Comparison of ENCODE assay signal across 9 mouse cellular contexts in the genomic region with DNA sequence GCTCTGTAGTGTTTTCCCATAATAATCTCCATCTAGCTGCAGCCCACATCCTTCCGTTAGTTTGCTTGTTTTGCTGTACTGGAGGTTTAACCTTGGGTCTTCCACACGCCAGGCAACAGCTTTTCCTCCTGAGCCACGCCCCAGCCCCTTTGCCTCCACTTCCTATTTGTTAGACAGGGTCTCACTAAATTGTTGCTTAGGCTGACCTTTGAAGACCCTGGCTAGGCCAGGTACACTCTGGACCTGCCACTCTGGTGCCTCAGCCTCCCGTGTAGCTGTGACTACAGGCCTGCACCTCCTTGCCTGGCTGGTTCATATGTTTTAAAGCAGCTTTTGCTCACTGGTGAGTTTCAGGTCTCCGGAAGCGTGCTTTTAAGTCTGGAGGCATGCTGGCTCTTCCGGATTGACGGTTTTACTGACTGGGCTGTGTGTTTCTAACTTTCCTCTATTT. TPM values are rescaled to one million over a fixed set of nuclear protein-coding genes. Genes with fewer than 3 reads are reported as not detected.
A peak's percentile ranks its signal among the peaks of the same experiment; 100 is the strongest.
DNase-seq lines count a peak whose midpoint lies in the region; ATAC-seq lines count a peak whose summit lies in the region.
"Had no signal": no experiment of that assay in that cellular context is flagged by ENCODE, and none has a peak within 500 bp of the region (broad histone marks: within the 10 kb centered on the region; RNA-seq: fewer than 3 reads in every experiment).

No protein-coding gene starts in this region.

- ATAC-seq in heart, embryonic 15.5 days (replicated peaks; ENCODE audit: insufficient number of reproducible peaks, insufficient read depth, low FRiP score, low read depth) = no peak

- peak overlapping the region; percentile 41 for H3K27ac ChIP-seq in heart, embryonic 15.5 days
- peak overlapping the region; percentile 71 for H3K27ac ChIP-seq in macrophage
- H3K27ac ChIP-seq: forebrain, embryonic 12.5 days had no signal

- WGBS in heart, embryonic 15.5 days = 72% methylated on average over 8 of the region's 8 CpGs
- WGBS in macrophage (ENCODE audit: missing documents) = 26% methylated on average over 8 of the region's 8 CpGs

- no peaks in the 10 kb centered on the region for H3K36me3 ChIP-seq in heart, embryonic 15.5 days
- H3K36me3 ChIP-seq in macrophage (ENCODE audit: inconsistent target) = no peaks in the 10 kb centered on the region
- H3K36me3 ChIP-seq: forebrain, embryonic 12.5 days had no signal

- no peak overlapping the region for H3K9ac ChIP-seq in heart, embryonic 15.5 days
- H3K9ac ChIP-seq: forebrain, embryonic 12.5 days had no signal

- no peaks in the 10 kb centered on the region for H3K9me3 ChIP-seq in heart, embryonic 15.5 days (replicated peaks)

- H3K27me3 ChIP-seq in heart, embryonic 15.5 days = no peaks in the 10 kb centered on the region
- H3K27me3 ChIP-seq: forebrain, embryonic 12.5 days had no signal

- no peak overlapping the region for H3K4me3 ChIP-seq in heart, embryonic 15.5 days
- H3K4me3 ChIP-seq in macrophage (ENCODE audit: inconsistent target) = no peak overlapping the region
- H3K4me3 ChIP-seq: forebrain, embryonic 12.5 days had no signal

- intact Hi-C loops in heart, postnatal 25 days (cut with DNase I) = no loop called here
- intact Hi-C loops in left cerebral cortex, postnatal 25 days (cut with DNase I) = no loop called here

- no peaks in the 10 kb centered on the region for H3K79me2 ChIP-seq in macrophage (ENCODE audit: inconsistent target)

- H3K4me1 ChIP-seq in heart, embryonic 15.5 days (replicated peaks) = peaks cover 3% of the 10 kb centered on the region; the same call in 1 of the 2 replicates
- H3K4me1 ChIP-seq: forebrain, embryonic 12.5 days had no signal

- H3K4me2 ChIP-seq in heart, embryonic 15.5 days = no peak overlapping the region
- H3K4me2 ChIP-seq: forebrain, embryonic 12.5 days had no signal

- DNase-seq in heart, postnatal 25 days (ENCODE audit: low spot score) = no peak
- peak; percentile 24 for DNase-seq in ovary, postnatal 36 days (ENCODE audit: low spot score)
- DNase-seq in ovary, postnatal 14 days (ENCODE audit: low spot score) = no peak
- DNase-seq in thymus, postnatal 14 days = peak; percentile 81
- no peak for DNase-seq in urinary bladder, postnatal 36 days (ENCODE audit: low spot score in 2 of 2)
- no peak for DNase-seq in left cerebral cortex, postnatal 25 days (ENCODE audit: low spot score in 2 of 2)

RNA-seq across cellular contexts. Expression of a gene that starts 22.9 kb away (rescaled TPM):
- 33.6 and 40.7 TPM in 2 replicates for polyA plus RNA-seq in heart, embryonic 15.5 days (2015; fragmentation: Nextera tagmentation; extraction: Ambion mirVana)
- 10 to 100 TPM; 10.6 to 10.9 TPM for total RNA-seq in heart, postnatal 25 days (2021)
- total RNA-seq in macrophage (2018; cell fraction: chromatin; rRNA removed) = 10 to 100 TPM in 1 of 26 experiments, 1 to 10 TPM in 25; 1.3 to 10.9 (median 3.9) TPM
- total RNA-seq in macrophage (2018; cell fraction: cytosol; rRNA removed) = 100 to 1,000 TPM; 104 to 194 (median 135) TPM
- total RNA-seq in macrophage (2018; cell fraction: nucleus; rRNA removed) = 100 to 1,000 TPM in 2 of 26 experiments, 10 to 100 TPM in 24; 18.2 to 115 (median 67.3) TPM
- 127 to 236 TPM (median 209 TPM) in 3 replicates for polyA plus RNA-seq in macrophage (2018)
- total RNA-seq in left cerebral cortex, postnatal 25 days (2021) = 10 to 100 TPM; 38.4 to 41.4 TPM

RNA-seq across cellular contexts. Expression of a gene that starts 30.7 kb away (rescaled TPM):
- not detected in 2 replicates for polyA plus RNA-seq in heart, embryonic 15.5 days (2015; fragmentation: Nextera tagmentation; extraction: Ambion mirVana)
- not detected for total RNA-seq in heart, postnatal 25 days (2021)
- total RNA-seq in macrophage (2018; cell fraction: chromatin; rRNA removed) = under 1 TPM in 10 of 26 experiments, not detected in 16; 0.32 to 0.78 (median 0.54) TPM
- under 1 TPM in 22 of 26 experiments, not detected in 4; 0.09 to 0.37 (median 0.22) TPM for total RNA-seq in macrophage (2018; cell fraction: cytosol; rRNA removed)
- under 1 TPM in 9 of 26 experiments, not detected in 17; 0.29 to 0.54 (median 0.36) TPM for total RNA-seq in macrophage (2018; cell fraction: nucleus; rRNA removed)
- polyA plus RNA-seq in macrophage (2018) = 0.10 TPM in 1 of 3 replicates, not detected in the others
- not detected for total RNA-seq in left cerebral cortex, postnatal 25 days (2021)
- polyA plus RNA-seq: forebrain, embryonic 12.5 days had no signal

RNA-seq across cellular contexts. Expression of a gene that starts 42.9 kb away (rescaled TPM):
- polyA plus RNA-seq in heart, embryonic 15.5 days (2015; fragmentation: Nextera tagmentation; extraction: Ambion mirVana) = 17.6 and 21.4 TPM in 2 replicates
- 10 to 100 TPM; 11.4 to 13.4 TPM for total RNA-seq in heart, postnatal 25 days (2021)
- total RNA-seq in macrophage (2018; cell fraction: chromatin; rRNA removed) = 1 to 10 TPM in 21 of 26 experiments, under 1 TPM in 2, not detected in 3; 0.62 to 6.1 (median 3.0) TPM
- 1 to 10 TPM in 25 of 26 experiments, under 1 TPM in 1; 0.43 to 5.7 (median 3.8) TPM for total RNA-seq in macrophage (2018; cell fraction: cytosol; rRNA removed)
- 1 to 10 TPM in 21 of 26 experiments, under 1 TPM in 5; 0.40 to 6.5 (median 2.3) TPM for total RNA-seq in macrophage (2018; cell fraction: nucleus; rRNA removed)
- 2.8 to 5.5 TPM (median 3.1 TPM) in 3 replicates for polyA plus RNA-seq in macrophage (2018)
- under 1 TPM; 0.32 to 0.37 TPM for total RNA-seq in left cerebral cortex, postnatal 25 days (2021)

Comparison
In these comparisons a context has a peak if more than half of its experiments do, and no peak if none do; other contexts are left out.
1. DNase-seq: peak in ovary, postnatal 36 days (single experiment) and thymus, postnatal 14 days (single experiment); none in heart, postnatal 25 days (single experiment), ovary, postnatal 14 days (single experiment), urinary bladder, postnatal 36 days (0 of 2) and left cerebral cortex, postnatal 25 days (0 of 2).
2. RNA of a gene that starts 42.9 kb away (total RNA-seq): 11.4 to 13.4 TPM in heart, postnatal 25 days; 0.32 to 0.37 TPM in left cerebral cortex, postnatal 25 days; every median in the first group is over 4 times any median in the second.